Mouse (Mus musculus): ENCODE data around the gene Zswim7.

DNA sequence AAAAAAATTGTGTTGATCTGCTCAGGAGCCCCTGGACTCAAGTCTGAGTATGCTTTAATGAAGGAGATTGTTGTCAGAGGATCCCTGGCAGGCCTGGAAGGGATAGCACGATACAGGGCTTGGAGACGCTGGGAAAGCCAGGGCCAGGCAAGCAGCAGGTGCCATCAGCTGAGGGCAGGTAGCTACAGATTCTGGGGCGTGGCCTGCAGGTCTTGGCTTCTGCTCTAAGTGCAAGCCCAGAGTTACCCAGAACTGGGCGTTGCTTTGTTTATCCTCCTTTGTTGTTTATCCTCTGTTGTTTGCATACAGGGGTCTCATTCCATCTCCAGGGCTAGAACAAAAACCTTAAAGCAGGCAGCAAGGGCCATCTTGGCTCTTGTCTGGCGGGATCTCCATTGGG, 27.8 kb downstream of the Zswim7 start:
- TF ChIP-seq POLR2A (IDR thresholded peaks at IDR 0.05; ENCODE audit: borderline replicate concordance, extremely low read depth, low read depth, low read length) (no peak), CTCF (IDR thresholded peaks at IDR 0.05; ENCODE audit: insufficient read depth, low read length) (no peak)
